Mouse (Mus musculus): ENCODE results near the gene Mical2.

Gene Mical2

GRCm38 (mm10) chr7:112225615-112226262 is at the start of gene Mical2:
Gene Mical2, plus strand, starts transcription at chr7:112225856.
- peak; percentile 93 for DNase-seq (ENCODE audit: low spot score)

GRCm38 (mm10) chr7:112176627-112177026 is 49.0 kb upstream of the Mical2 start:
- DNase-seq (ENCODE audit: low spot score), result no peak

- peak; percentile 94 for DNase-seq (ENCODE audit: low spot score)
Observed at GRCm38 (mm10) chr7:112180235-112180705, 45.4 kb upstream of the Mical2 start.

- DNase-seq (ENCODE audit: low spot score), result peak; percentile 86
Observed at GRCm38 (mm10) chr7:112183258-112183841, 42.3 kb upstream of the Mical2 start.

GRCm38 (mm10) chr7:112184519-112185225 is 41.0 kb upstream of the Mical2 start:
- DNase-seq (ENCODE audit: low spot score), result no peak

- DNase-seq (ENCODE audit: low spot score), result no peak
Observed at GRCm38 (mm10) chr7:112185226-112185745, 40.4 kb upstream of the Mical2 start.

- no peak for DNase-seq (ENCODE audit: low spot score)
Observed at GRCm38 (mm10) chr7:112186871-112187270, 38.8 kb upstream of the Mical2 start.

- no peak for DNase-seq (ENCODE audit: low spot score)
Observed at GRCm38 (mm10) chr7:112187536-112188459, 37.9 kb upstream of the Mical2 start.

GRCm38 (mm10) chr7:112192237-112192636 is 33.4 kb upstream of the Mical2 start:
- peak; percentile 35 for DNase-seq (ENCODE audit: low spot score)

- no peak for DNase-seq (ENCODE audit: low spot score)
Observed at GRCm38 (mm10) chr7:112192778-112193177, 32.9 kb upstream of the Mical2 start.

GRCm38 (mm10) chr7:112194286-112194685 is 31.4 kb upstream of the Mical2 start:
- DNase-seq (ENCODE audit: low spot score), result no peak

GRCm38 (mm10) chr7:112197461-112197860 is 28.2 kb upstream of the Mical2 start:
- DNase-seq (ENCODE audit: low spot score), result no peak

GRCm38 (mm10) chr7:112199343-112199742 is 26.3 kb upstream of the Mical2 start:
- DNase-seq (ENCODE audit: low spot score), result no peak

- no peak for DNase-seq (ENCODE audit: low spot score)
Observed at GRCm38 (mm10) chr7:112200761-112201160, 24.9 kb upstream of the Mical2 start.

- DNase-seq (ENCODE audit: low spot score), result peak; percentile 83
Observed at GRCm38 (mm10) chr7:112202194-112202593, 23.5 kb upstream of the Mical2 start.

GRCm38 (mm10) chr7:112202843-112203242 is 22.8 kb upstream of the Mical2 start:
- peak; percentile 53 for DNase-seq (ENCODE audit: low spot score)

- no peak for DNase-seq (ENCODE audit: low spot score)
Observed at GRCm38 (mm10) chr7:112203937-112204336, 21.7 kb upstream of the Mical2 start.

GRCm38 (mm10) chr7:112204380-112204963 is 21.2 kb upstream of the Mical2 start:
- peak; percentile 26 for DNase-seq (ENCODE audit: low spot score)

GRCm38 (mm10) chr7:112205513-112205912 is 20.1 kb upstream of the Mical2 start:
- no peak for DNase-seq (ENCODE audit: low spot score)

GRCm38 (mm10) chr7:112207717-112208116 is 17.9 kb upstream of the Mical2 start:
- DNase-seq (ENCODE audit: low spot score), result no peak

All from MN1 (cell line).